Mouse (Mus musculus) B cell, adult 2 months (primary cell): ENCODE data around the gene Slc25a43.
"Not testable (repeated sequence)": the region's sequence is repeated elsewhere in the genome, so short reads cannot be mapped to it uniquely, and the experiment has no call there.

Source experiments
- DNase-seq, 2 experiments: peaks; one replicate each; pipeline ENCODE4 v3.0.0; 2022

The Slc25a43 gene

DNA sequence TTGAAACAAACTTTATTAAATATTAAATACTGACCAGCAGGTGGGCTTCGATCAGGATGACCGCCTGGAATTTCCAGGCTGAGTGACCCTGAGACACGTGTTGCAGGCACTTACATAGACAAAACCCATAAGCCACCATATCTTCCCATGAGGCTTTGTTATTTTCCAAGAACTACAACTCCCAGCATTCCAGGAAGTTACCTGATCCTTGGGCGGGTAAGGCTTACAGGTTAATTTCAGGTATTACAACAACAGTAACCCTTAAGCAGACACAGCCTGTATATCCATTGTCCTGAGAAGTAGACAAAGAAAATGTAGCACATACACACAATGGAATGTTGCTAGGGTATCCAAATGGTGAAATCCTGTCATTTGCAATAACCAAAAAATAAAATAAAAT is 45.9 kb downstream of the Slc25a43 start:
- no peak for DNase-seq

DNA sequence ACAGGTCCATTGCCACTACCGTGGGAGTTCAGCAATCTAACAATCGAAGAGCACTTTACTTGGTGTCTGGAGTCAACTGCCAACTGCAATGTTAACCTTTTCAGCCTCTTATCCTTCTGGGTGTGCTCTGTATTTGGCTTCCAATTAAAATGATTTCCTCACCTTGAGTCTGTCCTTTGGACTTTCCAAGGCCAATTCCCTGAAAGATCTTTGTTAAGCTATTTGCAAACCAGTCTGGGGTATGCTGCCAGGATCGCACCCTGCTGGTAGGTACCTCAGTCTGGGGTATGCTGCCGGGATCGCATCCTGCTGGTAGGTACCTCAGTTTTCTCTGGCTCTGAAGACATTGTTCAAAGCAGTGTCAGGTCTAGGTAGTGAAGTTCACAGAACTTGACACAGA is 51.1 kb downstream of the Slc25a43 start:
- DNase-seq: no peak

DNA sequence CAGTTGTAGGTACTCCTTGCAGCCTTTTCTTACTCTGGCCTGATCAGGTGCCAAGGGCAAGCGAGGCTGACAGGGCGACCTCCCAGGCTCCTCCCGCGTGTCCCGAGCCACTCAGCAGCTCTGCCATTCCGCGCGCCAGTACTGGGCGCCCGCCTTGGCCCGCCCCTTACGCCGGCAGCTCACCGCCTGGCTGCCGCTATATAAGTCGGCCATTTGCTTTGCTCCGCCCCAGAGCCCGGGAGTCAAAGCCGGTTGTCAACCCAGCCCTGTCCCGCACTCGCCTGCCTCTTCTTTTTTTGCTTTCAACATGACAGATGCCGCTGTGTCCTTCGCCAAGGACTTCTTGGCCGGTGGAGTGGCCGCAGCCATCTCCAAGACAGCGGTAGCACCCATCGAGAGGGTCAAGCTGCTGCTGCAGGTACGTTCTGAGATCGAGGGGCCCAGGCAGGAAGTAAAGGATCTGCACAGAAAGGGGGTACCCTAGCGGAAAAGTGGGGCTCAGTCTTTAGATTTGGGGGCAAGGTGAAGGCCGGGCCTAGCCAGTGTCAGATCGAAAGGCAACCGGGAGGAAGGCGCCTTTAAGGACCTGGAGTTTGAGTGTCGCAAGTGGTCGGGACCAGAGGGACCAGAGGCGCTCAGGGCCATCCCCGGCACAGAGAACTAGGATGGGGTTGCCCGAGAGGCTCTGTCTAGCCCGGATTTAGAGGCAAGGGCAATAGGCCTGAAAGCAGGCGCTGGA is 52.1 kb downstream of the Slc25a43 start, which contains the start of gene Slc25a5:
Gene Slc25a5, plus strand, starts transcription at position 228 of the 739 bp plus-strand sequence.
- DNase-seq: peak; percentile 86

DNA sequence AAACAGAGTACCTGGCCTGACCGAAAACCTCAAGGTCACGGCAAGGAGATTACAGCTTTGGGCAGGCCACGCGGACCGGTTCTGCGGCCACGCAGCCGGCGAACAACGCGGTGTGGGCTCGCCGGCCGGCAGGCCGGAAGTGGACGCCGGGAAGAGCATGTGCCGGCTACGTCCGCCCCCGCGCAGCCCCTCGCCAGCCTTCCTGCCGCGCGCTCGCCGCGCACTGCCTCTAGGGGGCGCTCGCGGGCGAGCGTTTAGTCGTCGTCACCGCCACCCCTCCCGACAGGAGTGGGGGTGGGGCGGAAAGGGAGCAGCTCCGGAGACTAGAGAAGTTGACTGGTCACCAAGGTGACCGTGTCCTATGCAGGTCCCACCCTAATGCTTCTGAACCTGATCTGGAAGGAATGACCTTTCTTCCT is 52.7 kb downstream of the Slc25a43 start:
- peak; percentile 86 to 88 for DNase-seq

DNA sequence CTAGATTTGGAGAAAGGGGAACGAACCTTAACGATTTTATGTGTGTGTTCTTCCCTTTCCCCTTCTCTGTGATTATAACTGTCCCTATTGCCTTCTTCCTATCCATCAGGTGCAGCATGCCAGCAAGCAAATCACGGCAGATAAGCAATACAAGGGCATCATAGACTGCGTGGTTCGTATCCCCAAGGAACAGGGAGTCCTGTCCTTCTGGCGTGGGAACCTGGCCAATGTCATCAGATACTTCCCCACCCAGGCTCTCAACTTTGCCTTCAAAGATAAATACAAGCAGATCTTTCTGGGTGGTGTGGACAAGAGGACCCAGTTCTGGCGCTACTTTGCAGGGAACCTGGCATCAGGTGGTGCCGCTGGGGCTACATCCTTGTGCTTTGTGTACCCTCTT is 53.3 kb downstream of the Slc25a43 start:
- DNase-seq: not testable (repeated sequence)

DNA sequence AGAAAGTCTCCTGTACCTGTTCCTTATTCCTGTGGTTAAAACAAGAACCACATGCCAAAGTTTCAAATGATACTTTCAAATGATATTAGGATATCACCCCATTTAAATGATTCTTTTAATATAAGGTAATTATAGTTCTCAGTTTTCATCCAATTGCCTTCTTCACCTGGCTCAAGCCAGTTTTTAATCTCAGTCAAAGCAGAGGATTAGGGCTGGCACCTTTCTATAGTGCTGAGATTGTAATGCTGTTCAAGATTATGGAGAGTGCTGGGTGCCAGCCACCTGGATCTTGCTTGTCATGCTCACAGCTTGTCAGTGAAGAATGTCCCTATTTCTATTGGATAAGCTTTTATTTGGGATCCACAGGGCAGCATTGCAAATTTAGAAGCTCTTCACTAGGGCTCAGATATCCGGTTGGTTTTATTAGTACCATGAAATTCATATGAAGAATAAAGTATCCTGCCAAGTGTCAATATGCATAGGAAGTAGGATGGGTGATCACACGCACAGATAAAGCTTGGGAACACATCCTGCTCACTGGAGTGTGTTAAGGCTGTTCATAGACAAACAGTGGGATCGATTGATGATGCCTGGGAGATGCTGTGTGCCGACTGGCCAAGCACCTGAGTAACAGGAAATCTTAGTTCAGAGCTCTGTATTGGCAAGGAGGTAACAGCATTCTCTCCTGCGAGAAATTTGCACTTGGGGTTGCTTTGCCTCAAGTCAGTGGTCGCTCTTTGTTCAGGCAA is 55.8 kb downstream of the Slc25a43 start:
- DNase-seq: no peak

DNA sequence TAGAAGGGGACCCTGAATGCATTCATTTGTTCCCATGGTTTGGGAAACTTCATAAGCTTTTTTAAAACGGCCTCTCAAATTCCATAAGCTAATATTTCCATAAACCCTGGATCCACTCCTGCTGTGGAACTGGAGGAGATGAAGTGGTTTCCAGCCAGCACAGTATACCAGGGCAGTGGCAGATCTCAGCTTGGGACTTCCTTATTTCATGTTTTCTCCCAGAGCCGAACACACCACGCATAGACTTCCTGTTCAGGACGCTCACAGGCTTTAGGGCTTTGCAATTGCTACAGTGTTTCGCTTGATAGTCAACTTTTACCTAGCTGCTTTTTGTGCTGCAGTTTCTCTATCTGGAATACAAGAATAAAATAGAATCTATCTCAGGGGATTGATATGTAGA is 59.7 kb downstream of the Slc25a43 start:
- peak; percentile 10 to 20 for DNase-seq

DNA sequence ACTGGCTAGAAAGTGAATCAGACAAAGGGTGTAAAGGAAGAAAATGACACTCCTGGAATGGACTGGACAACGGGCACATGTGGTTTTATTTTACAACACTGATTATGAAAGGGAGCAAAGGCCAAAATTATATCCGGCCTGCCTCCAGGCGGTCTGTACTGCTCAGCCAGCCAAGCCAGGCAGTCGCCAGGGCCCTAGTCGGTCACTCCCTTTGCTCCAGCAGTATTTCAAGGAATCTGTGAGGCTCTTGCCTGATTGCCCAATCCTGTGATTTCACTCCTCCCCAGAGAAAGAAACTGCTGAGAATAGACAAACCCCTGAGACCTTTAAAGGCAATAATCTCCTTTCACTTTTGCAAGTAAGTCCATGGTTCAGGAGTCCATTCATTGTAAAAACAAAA is 60.7 kb downstream of the Slc25a43 start:
- no peak for DNase-seq

DNA sequence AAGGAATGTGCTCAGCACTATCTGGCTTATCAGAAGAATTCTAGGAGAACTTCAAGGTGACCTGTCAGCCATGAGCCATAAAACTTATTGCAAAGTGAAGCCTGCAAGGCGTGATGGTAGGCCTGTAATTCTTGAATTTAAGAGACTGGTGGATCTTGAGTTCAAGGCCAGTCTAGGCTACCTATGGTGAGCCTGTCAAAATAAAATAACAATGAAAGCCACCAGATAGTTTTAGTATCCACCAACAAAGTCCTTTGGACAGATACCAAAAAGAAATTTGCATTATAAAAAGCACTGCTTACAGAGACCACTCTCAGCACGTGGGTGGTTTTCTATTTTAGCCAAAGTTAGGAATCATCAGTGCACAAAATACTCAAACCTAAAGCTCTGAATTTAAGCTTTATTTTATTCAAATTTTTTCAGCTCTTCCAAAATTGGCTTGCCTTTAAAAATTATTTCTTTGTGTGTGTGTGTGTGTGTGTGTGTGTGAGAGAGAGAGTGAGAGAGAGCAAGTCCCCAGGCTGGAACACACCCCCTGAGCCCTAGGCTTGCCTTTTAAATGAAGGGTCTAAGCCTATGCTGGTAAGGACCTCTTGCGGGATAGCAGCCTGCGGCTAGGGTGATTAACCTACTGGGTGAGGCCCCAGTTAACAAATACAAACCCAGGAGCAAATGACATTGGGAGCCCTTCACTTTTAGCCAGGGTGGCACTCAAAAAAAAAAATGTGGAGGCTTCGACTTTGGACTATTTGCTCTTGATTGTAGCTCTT is 62.2 kb downstream of the Slc25a43 start:
- no peak for DNase-seq

DNA sequence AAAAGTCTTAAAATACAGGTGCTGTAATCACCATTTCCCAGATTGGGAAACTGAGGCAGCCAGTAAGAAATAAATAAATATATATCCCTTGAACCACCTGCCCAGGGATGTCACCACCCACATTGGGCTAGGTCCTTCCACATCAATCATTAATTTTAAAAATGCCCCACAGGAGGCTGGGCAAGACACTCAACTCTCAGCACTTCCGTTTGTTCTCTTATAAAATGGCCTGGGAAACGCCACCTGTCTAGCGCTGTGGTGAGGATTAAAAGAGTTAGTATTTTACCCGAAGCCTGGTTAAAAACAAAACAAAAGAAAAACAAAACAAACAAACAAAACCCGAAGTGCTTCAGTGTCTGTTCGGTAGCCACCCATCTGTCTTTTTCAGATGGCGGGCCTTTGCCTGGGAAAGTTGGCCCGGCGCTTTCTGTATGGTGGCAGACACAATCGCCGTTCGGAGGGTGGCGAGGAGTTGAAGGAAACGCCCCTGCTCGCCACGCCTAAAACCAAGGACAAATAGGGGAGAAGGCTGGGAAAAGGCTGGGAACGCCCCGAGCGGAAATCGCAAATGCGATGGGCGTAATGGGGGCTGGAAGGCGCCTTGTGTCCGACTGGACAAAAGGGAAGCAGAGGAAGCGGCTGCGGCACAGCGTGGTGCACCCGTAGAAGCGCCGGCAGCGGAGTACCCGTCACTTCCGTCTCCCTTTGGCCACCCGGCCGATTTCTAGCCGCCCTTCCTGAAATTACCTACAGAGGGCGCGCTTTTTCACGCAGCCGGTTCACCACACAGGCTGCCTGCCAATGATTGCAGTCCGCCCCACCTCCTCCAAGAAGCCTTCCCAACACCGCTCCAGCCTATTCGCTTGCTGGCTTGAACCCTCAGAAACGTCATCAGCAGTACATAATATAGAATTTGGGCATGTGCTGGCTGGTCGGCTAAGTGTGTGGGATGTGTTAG is 64.2 kb downstream of the Slc25a43 start:
- DNase-seq: peak; percentile 86 to 88

DNA sequence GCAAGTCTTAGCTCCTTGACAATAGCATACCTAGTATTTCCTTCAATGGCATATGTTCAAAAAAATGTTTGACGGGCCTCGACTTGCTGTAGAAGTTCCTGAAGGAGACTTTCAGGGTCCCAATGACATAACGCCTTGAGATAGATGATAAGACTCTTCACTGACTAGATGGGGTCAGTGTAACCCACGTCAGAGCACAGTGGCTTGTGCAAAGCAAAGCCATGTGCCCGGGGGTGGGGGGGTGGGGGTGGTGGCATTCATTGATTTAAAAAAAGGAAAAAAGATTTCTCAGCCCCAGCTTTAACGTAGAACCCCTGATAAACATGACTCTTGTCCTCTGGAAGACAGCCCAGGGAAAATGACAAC is 64.8 kb downstream of the Slc25a43 start:
- DNase-seq: no peak

DNA sequence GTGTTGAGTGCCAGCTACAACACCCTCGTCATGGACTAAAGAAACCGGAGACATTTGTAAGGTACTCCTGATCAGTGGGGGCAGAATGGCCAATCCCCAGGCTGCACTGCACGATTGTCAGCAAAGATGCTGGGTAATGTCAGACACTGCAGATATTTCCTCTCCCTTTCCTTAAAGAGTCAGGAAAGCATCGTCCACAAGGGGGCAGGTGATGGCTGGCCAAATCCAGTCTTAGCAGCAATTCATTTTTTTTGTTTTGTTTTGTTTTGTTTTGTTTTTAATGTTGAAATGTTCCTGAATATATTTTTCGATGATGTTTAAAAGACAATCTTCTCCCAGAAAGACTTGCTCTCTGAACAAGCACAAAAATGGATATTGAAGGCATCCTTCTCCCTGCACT is 67.9 kb downstream of the Slc25a43 start:
- peak; percentile 42 to 47 for DNase-seq

DNA sequence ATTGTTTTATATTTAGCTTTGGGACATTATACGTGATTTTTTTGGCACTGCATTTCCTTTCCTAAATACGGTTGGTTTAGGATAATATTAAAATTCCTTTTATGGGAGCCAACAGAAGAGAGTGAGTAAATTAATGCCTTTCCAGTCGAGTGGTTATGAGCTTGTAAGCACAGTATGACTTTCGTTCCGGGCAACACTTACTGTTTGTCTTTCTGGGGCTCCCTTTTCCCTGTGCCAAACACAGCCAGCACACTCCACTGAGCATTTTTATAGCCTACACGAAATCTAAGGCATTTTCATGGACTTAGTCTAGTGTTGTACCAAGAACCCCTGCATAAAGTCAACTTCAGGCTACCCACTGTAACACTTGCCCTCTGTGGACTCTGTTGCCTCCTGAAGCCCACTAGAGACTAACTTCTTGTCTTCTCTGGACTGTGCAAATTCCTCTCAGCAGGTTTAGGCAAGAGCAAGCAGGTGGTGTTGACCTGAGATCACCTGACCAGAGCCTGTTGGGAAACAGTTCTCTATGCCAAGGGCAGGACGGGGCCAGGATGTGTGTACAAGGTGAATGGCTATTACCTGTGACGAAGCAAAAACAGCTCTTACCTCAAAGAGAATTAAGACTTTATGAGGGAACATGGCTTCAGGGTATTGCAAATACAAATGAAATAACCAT is 70.8 kb downstream of the Slc25a43 start:
- DNase-seq: no peak

DNA sequence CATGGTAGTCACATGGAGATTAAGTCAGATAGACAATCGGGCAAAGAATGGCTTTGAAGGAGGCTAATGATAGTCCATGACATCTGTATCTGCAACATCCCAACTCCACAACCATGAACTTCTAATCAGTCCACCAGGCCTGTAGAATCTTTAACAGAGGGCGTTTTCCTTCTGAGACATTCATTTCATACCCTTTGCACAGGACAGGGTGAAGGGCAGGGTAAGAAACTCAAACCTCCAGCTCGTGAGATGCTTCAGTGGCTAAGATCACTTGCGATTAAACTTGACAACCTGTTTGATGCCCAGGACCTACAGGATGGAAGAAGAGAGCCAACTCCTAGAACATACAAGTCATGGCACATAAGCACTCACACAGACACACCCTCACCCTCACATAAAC is 71.6 kb downstream of the Slc25a43 start:
- no peak for DNase-seq

DNA sequence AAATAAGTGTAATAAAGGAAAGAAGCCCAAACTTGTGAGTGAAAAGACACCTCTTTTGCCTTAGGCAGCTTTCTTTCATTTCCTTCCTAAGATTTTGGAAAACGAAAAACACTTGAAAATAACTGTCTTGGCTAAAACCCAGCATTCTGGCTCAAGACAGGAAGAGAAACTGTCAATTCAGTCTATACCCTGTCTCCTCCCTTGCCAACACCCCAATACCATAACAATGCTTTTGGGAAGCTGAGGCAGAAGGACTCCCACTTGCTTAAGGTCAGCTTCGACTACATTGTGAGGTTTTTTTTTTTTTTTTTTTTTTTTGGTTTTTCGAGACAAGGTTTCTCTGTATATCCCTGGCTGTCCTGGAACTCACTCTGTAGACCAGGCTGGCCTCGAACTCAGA is 72.0 kb downstream of the Slc25a43 start:
- no peak for DNase-seq

DNA sequence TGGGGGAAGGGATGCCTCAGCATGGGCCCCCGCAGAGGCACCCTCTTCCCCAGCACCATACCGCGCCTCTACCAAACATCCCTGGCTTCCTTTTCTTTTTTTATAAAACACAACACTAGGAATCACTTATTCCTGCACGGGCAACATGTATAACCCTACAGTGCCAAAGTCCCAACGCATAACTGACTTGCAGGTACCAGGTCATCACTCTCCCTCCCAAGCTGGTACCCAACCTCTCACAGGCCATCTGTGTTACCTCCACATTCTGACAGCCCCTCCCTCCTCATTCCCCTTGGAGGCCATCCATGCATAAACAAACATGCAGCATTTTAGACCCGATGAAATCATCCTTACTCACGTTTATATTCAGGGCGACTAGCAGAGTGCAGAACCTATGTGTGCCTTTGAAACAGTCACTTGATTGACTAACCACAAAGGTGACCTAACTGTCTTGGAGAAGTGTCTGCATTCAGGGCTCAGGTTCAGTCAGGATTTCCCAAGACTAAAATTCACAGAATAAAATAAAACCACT is 73.0 kb downstream of the Slc25a43 start:
- DNase-seq: no peak

DNA sequence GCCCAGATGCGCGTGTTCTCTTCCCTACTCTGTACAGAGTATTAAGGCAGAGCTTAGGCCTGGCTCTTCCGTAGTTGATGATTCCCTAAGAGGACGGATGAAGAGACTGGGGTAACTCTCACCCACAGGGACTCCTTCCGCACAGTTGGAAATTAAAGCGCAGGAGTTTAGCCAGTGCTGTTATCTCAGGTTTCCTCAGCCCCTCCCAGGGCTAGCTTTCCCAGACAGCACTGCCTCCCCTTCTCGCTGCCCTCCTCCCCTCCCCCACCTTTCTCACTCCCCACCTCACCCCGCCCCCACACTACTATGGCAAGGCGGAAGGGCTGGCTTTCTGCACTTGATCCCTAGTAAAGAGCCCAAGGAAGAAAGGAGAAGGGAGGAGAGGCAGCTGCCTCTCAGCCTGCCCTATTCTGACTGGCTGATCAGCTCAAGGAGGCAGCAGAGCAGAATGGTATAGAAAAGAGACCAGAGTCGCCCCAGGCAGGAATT is 73.5 kb downstream of the Slc25a43 start:
- DNase-seq: no peak

DNA sequence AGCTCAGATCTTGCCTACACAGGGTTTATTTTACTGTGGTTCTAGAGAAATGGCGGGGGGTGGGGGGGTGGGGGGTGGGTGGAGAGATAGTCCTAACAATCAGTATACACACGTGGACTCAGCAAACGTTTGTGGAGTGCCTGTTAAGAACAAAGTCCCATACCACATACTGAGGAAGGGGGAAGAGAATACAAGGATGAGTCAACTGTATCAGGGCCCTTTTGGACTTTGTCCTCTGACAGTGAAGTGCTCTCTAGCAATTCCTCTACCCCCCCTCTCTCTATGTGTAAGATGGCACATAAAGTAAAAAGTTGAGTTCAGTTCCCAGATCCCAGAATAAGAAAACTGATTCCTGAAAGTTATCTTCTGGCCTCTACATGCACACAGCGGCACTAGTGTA is 76.1 kb downstream of the Slc25a43 start:
- DNase-seq: no peak

DNA sequence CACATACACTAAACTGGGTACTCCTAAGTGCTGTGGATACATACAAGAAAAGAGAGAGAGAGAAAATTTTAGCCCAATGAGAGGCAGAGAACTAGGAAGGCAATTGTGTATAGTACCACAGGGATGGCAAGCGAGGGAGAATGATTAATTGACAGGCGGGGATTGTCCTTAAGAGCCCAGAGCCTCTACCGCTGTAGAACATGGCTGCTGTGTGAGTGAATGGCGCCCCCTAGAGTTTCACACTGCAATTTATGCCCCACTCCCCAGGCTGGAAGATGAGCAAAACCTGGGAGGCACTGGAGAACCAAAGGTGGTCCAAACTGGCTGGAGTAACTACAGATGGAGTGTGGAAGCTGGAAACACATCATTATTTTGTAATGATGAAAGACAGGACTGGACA is 76.7 kb downstream of the Slc25a43 start:
- DNase-seq: peak; percentile 65 to 67

DNA sequence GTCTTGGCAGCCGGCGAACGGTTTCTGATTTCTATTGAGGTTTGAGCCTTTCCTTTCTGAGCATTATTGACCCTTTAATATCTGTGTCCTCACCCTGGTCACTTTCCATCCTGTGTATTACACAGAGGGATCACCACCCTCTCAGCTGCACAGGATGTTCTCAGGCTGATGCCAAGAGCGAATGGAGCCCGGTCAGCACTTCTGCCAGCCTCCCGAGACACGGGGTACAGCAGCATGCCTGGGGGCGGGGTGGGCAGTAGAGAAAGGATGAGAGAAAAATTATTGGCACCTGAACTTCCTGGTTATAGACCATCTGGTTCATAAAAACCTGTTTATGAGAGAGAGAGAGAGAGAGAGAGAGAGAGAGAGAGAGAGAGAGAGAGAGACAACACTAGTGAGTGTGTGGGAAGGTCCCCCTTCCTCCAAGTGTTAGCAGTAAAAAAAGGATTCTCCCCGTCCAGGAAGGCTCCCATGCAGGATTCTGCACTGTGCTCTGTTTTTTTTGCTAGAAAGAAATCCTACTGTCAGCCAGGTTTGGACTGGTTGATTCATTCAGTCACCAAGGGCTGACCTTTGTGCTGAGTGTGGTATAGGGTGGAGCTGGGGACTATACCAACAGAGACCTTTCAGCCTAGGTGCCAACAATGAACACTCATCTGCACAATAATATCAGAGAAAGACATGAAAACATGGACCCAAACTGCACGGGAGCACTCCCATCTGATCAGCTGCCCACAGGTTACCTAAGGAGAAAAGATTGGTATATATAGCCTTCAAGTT is 80.7 kb downstream of the Slc25a43 start:
- no peak for DNase-seq

DNA sequence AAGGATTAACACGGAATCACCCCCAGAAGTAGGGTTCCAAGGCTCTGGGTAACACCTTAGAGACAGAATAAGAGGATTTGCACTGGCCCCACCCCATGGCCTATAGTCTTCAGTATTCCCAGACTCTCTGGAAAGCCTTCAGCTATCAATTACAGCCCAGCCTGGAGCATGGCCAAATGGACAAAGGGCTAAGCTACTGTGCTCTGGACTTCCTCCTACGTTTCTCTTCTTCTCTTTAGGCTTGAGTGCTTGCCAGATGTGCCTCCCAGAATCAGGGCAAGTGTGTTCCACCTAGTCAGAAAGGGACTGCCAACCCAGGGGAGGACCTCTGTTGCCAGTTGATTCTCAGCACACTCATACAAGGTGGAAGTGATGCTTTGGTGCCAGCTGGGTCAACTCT is 81.6 kb downstream of the Slc25a43 start:
- no peak for DNase-seq
